Mouse (Mus musculus): ENCODE results near the gene Plekha7. TPM values are rescaled to one million over a fixed set of nuclear protein-coding genes. Genes with fewer than 3 reads are reported as not detected.

The Plekha7 gene
- polyA plus RNA-seq, 1 experiment: 4.8 TPM

DNA sequence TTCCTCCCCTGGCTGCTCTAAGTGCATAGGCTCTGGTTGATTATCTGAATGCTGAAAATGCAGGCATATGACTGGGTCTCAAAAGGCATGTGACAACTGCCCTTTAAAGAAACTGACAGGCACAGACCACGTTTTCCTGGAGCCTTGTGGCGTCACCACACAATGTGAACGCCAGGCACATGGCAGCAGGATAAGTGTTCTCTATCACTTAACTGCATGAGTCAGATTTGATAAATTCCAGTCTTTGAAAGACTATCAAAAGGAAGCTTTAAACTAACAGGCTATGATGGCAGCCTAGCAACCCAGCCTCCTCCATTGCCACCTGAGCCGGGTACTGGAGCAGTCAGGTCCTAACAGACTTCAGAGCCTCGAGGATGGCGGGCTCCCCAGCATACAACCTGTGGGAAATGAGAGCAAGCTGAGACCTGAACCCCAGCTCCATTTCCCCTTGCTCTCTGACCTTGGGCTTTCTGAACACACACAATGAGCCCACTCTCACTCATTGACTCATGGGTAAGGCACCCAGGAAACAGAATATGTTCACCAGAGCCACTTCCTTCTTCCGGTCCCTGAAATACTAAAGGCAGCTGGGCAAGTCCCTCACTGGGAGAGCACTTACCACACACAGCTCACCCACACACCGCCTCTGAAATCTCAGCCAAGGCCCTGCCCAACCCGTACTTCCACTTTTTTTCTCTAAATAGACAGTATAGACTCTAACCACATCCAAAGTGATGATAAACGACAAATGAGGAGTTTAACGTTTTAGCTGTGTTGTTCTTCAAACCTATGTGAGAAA lies 77.2 kb downstream of the Plekha7 start:
- no peaks in the 10 kb centered on the region for H3K4me1 ChIP-seq (ENCODE audit: control insufficient read depth, insufficient read depth, low read length)
- 16% methylated on average over 11 of the region's 11 CpGs for WGBS
- H3K27ac ChIP-seq (ENCODE audit: control insufficient read depth, insufficient read depth, low read depth, low read length, poor library complexity): no peak overlapping the region
- no peak for TF ChIP-seq CTCF (IDR thresholded peaks at IDR 0.05; ENCODE audit: control insufficient read depth, insufficient read depth, low read length)
- no peak for TF ChIP-seq POLR2A (IDR thresholded peaks at IDR 0.05; ENCODE audit: borderline replicate concordance, control insufficient read depth, low read depth, low read length)
- no peak overlapping the region for H3K4me3 ChIP-seq (replicated peaks; ENCODE audit: control insufficient read depth, low read depth, low read length)

DNA sequence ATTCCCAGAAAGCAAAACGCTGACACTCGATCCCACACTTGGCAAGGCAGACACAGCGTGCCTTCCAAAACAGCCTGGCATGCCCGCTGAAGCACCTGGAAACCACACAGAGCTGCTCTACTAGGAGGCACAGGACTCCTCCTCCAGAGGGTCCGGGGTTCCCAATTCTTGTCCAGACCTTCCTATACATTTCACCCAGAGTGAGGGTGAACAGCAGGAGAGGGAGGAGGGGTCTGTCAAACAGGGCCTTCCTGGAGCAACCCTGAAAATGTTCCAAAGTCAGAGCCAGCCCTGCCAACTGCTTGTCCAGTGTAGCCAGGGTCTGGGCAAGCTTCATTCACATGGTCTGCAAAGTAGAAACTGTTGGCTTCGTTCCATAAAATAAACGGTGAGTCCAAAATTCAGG lies 81.3 kb downstream of the Plekha7 start:
- WGBS: 72% methylated on average over 7 of the region's 7 CpGs
- TF ChIP-seq CTCF (IDR thresholded peaks at IDR 0.05; ENCODE audit: control insufficient read depth, insufficient read depth, low read length) (no peak), POLR2A (IDR thresholded peaks at IDR 0.05; ENCODE audit: borderline replicate concordance, control insufficient read depth, low read depth, low read length) (no peak)
- Histone ChIP-seq H3K4me3 (replicated peaks; ENCODE audit: control insufficient read depth, low read depth, low read length) (no peak overlapping the region), H3K27ac (ENCODE audit: control insufficient read depth, insufficient read depth, low read depth, low read length, poor library complexity) (no peak overlapping the region), H3K4me1 (ENCODE audit: control insufficient read depth, insufficient read depth, low read length) (no peaks in the 10 kb centered on the region)

DNA sequence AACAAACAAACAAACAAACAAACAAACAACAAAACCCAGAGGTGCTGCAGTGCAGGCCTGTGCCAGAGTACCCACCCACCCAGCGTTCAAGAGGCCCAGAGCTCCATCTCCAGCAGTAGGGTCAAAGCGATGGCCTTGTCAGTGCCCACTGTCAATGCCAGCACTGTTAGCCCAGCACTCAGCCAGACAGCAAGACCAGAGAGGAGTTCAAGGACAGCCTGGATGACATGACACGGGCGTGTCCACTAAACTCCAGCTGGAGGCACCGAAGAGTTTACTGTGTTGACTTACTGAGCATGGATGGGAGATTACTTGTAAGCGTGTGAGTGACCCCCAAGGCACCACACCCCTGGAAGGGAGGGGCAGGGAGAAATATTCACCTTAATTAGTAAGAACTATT lies 81.9 kb downstream of the Plekha7 start:
- Histone ChIP-seq H3K27ac (ENCODE audit: control insufficient read depth, insufficient read depth, low read depth, low read length, poor library complexity) (no peak overlapping the region), H3K4me3 (replicated peaks; ENCODE audit: control insufficient read depth, low read depth, low read length) (no peak overlapping the region), H3K4me1 (ENCODE audit: control insufficient read depth, insufficient read depth, low read length) (no peaks in the 10 kb centered on the region)
- WGBS: 81% methylated on average over 6 of the region's 6 CpGs
- TF ChIP-seq CTCF (IDR thresholded peaks at IDR 0.05; ENCODE audit: control insufficient read depth, insufficient read depth, low read length) (no peak), POLR2A (IDR thresholded peaks at IDR 0.05; ENCODE audit: borderline replicate concordance, control insufficient read depth, low read depth, low read length) (no peak)

DNA sequence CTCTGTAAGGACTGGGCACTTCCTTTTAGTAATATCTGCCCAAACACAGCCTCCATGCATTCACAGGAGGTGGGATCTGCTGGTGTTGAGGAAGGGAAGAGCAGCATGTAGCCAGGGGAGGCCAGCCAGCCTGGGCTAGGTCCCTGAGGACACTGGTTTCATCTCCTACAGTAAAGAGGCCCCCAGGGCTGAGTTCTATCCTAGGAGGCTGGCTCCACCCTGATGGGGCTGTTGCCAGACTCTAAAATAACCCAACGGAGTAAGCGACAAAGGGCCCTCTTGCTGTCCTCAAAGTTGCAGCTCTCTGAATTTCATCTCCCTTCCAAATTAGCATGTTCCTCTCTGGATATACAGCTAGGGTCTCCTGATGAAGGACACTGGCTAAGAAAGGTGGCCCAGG lies 83.6 kb downstream of the Plekha7 start:
- Histone ChIP-seq H3K27ac (ENCODE audit: control insufficient read depth, insufficient read depth, low read depth, low read length, poor library complexity) (no peak overlapping the region), H3K4me1 (ENCODE audit: control insufficient read depth, insufficient read depth, low read length) (no peaks in the 10 kb centered on the region), H3K4me3 (replicated peaks; ENCODE audit: control insufficient read depth, low read depth, low read length) (no peak overlapping the region)
- WGBS: 75% methylated on average over 2 of the region's 2 CpGs
- no peak for TF ChIP-seq CTCF (IDR thresholded peaks at IDR 0.05; ENCODE audit: control insufficient read depth, insufficient read depth, low read length)
- no peak for TF ChIP-seq POLR2A (IDR thresholded peaks at IDR 0.05; ENCODE audit: borderline replicate concordance, control insufficient read depth, low read depth, low read length)

DNA sequence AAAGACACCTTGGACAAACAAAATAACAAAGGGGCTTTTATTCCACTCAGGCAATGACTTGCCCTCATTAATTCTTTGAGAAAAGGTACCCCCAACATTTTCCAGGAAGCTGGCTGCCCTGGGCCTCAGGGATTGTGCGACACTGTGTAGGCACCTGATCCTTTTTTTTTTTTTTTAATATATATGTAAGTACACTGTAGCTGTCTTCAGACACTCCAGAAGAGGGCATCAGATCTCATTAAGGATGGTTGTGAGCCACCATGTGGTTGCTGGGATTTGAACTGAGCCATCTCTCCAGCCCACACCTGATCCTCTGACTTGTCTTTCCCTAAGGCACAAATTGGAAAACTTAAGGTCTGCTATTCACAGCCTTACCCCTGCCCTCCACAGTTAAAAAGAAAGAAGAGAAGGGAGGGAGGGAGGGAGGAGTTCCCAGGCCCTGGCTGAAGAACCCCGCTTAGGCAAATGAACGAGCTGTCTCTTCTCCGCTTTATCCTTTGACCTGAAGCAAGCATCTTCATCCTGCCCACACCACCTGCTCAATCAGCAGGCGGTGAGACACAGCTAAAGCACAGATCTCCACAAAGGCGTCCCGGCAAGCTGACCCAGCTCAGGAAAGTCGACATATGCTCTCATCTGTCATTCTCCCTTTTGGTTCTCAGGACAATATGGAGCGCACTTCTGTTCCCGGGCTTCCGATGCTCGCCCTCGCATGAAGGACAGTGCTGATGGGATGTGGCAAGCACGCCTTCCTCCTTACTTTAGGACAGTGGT lies 85.0 kb downstream of the Plekha7 start:
- no peak for TF ChIP-seq POLR2A (IDR thresholded peaks at IDR 0.05; ENCODE audit: borderline replicate concordance, control insufficient read depth, low read depth, low read length)
- TF ChIP-seq CTCF (IDR thresholded peaks at IDR 0.05; ENCODE audit: control insufficient read depth, insufficient read depth, low read length): no peak
- Histone ChIP-seq H3K4me1 (ENCODE audit: control insufficient read depth, insufficient read depth, low read length) (no peaks in the 10 kb centered on the region), H3K4me3 (replicated peaks; ENCODE audit: control insufficient read depth, low read depth, low read length) (no peak overlapping the region), H3K27ac (ENCODE audit: control insufficient read depth, insufficient read depth, low read depth, low read length, poor library complexity) (no peak overlapping the region)
- WGBS: 83% methylated on average over 14 of the region's 14 CpGs

DNA sequence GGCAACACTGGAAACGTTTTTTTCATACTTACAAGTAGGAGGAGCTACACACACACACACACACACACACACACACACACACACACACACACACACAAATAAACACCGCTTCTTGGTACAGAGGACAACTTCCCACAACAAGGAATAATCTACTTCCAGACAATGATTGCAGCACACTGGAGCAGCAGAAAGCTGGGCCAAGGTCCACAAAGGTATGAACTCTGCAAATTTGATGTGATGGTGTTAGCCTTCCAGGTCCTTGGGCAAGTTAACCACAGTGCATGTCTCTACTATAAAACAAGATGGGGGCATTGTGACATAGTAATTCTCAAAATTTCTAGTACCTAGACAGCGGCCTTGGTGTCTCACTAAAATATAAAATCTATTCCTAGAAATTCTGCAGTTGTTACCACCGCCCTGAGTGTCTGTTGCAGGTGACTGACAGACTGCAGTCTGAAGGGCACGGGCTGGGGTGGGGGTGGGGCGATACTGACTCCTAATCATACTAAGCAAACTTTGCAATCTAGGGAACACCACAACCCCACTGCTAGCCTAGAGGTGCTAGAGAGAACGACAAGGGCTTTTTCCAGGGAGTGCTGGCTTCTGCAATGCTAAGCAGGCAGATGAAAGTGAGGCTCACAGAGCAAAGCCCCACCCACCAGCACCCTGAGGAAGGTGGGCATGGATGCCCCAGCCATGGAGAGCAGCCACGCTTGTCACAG lies 85.7 kb downstream of the Plekha7 start:
- H3K4me1 ChIP-seq (ENCODE audit: control insufficient read depth, insufficient read depth, low read length): no peaks in the 10 kb centered on the region
- TF ChIP-seq POLR2A (IDR thresholded peaks at IDR 0.05; ENCODE audit: borderline replicate concordance, control insufficient read depth, low read depth, low read length) (no peak), CTCF (IDR thresholded peaks at IDR 0.05; ENCODE audit: control insufficient read depth, insufficient read depth, low read length) (no peak)
- WGBS: 51% methylated on average over 8 of the region's 8 CpGs

DNA sequence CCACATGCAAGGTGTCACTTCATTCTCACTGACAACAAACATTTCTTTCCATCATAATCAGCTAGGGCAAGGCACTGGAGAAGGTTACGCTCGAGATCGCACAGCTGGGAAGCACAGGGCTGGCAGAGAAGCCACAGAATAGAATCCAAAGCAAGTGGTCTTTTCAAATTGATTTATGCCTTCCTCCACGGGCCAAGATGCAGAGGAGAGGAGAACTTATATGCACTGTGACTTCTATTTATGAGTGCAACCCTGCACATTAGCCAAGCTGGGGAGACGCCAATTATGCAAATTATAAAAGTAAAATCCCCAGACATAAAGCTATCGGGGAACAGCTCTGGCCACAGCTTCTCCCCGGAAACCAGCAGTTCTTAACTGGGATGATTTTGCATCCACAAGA lies 86.3 kb downstream of the Plekha7 start:
- Histone ChIP-seq H3K4me3 (replicated peaks; ENCODE audit: control insufficient read depth, low read depth, low read length) (no peak overlapping the region), H3K27ac (ENCODE audit: control insufficient read depth, insufficient read depth, low read depth, low read length, poor library complexity) (no peak overlapping the region), H3K4me1 (ENCODE audit: control insufficient read depth, insufficient read depth, low read length) (no peaks in the 10 kb centered on the region)
- TF ChIP-seq POLR2A (IDR thresholded peaks at IDR 0.05; ENCODE audit: borderline replicate concordance, control insufficient read depth, low read depth, low read length): no peak
- no peak for TF ChIP-seq CTCF (IDR thresholded peaks at IDR 0.05; ENCODE audit: control insufficient read depth, insufficient read depth, low read length)
- WGBS: 9% methylated on average over 7 of the region's 7 CpGs

More for the DNA sequence above, 85.7 kb downstream of the Plekha7 start:
- Histone ChIP-seq H3K27ac (ENCODE audit: control insufficient read depth, insufficient read depth, low read depth, low read length, poor library complexity) (no peak overlapping the region), H3K4me3 (replicated peaks; ENCODE audit: control insufficient read depth, low read depth, low read length) (no peak overlapping the region)

Data from bone marrow, adult 2 months (tissue).